Mouse (Mus musculus): Measurements from ENCODE around the gene Syt10.
"Not testable (repeated sequence)": the region's sequence is repeated elsewhere in the genome, so short reads cannot be mapped to it uniquely, and the experiment has no call there.

The Syt10 gene

GRCm38 (mm10) chr15:89841364-89842017, at the start of gene Syt10:
Syt10 (minus strand) TSS chr15:89841860.
- DNase-seq: peak; percentile 4

- no peak for DNase-seq
These were observed 42.1 kb upstream of the Syt10 start for GRCm38 (mm10) chr15:89883799-89884198.

- DNase-seq: no peak
These were observed 37.3 kb upstream of the Syt10 start for GRCm38 (mm10) chr15:89878981-89879380.

GRCm38 (mm10) chr15:89816098-89816497, 25.6 kb downstream of the Syt10 start:
- no peak for DNase-seq

GRCm38 (mm10) chr15:89804478-89804877, 37.2 kb downstream of the Syt10 start:
- DNase-seq: no peak

GRCm38 (mm10) chr15:89779928-89780327, 61.7 kb downstream of the Syt10 start:
- DNase-seq: no peak

GRCm38 (mm10) chr15:89766016-89766415, 75.6 kb downstream of the Syt10 start:
- not testable (repeated sequence) for DNase-seq

- no peak for DNase-seq
These were observed 108.0 kb downstream of the Syt10 start for GRCm38 (mm10) chr15:89733611-89734010.
